Comparison of ENCODE assay signal across 8 mouse cellular contexts in the genomic region with DNA sequence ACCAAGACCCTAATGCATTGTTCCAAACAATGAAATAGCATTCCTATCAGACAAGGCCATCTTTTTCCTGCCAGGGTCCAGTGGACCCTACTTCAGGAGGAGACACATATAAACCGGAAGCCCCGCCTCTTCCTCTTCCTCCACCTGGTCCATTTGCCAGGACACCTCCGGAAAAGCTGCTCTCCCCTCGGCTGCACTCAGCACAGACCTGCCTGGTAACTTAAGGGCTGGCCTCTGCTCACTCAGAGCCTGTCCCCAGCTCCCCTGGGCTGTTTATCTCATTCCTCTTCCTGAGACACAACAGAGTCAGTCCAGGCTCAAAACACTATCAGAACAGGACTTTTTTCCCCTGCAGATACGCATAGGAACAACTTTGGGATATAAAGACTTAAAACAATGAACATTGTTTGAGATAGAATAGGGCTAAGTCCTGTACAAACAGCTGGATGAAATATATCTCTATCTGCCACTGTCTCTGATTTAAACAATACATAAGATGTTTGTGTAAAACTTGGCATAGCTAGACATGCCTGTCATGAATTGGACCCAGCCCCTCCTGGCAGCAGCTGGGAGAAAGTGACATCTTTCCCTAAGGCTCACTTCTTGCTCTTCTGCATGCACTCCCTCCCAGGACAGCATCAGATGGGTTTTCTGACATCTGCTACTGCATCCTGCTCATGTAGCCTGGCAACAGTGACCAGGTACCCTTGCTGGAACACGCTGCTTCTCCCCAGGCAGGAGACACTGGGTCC.
DNase-seq lines count a peak whose midpoint lies in the region; ATAC-seq and TF ChIP-seq lines count a peak whose summit lies in the region.

No protein-coding gene starts in this region.

- peak; percentile 64 for DNase-seq in adrenal gland, adult 2 months
- DNase-seq in embryonic facial prominence, embryonic 14.5 days (ENCODE audit: low spot score): peak; percentile 58
- no peak for DNase-seq in hindbrain, postnatal 0 days (ENCODE audit: low spot score)
- peak; percentile 10 for DNase-seq in yolk sac, embryonic 10.5 days (ENCODE audit: low spot score)
- DNase-seq in forebrain, embryonic 14.5 days (ENCODE audit: low spot score): no peak
- DNase-seq in thymus, adult 2 months: no peak
- no peak for DNase-seq in ovary, postnatal 36 days (ENCODE audit: low spot score)

- TF ChIP-seq CTCF in hindbrain, postnatal 0 days (IDR thresholded peaks at IDR 0.05; ENCODE audit: low read depth): no peak
- no peak for TF ChIP-seq CTCF in thymus, adult 2 months (IDR thresholded peaks at IDR 0.05; ENCODE audit: borderline replicate concordance, control insufficient read depth, extremely low read depth, insufficient read depth, low read length, poor library complexity)

- ATAC-seq in embryonic facial prominence, embryonic 14.5 days (ENCODE audit: low read depth): no peak
- ATAC-seq in hindbrain, postnatal 0 days: no peak
- peak; percentile 51; the same call in 1 of the 2 replicates for ATAC-seq in liver, embryonic 12.5 days
- no peak for ATAC-seq in forebrain, embryonic 14.5 days

- no peak overlapping the region for H3K4me3 ChIP-seq in embryonic facial prominence, embryonic 14.5 days (ENCODE audit: low read depth, low read length)
- H3K4me3 ChIP-seq in hindbrain, postnatal 0 days (ENCODE audit: low read length): no peak overlapping the region
- H3K4me3 ChIP-seq in liver, embryonic 12.5 days: no peak overlapping the region
- no peak overlapping the region for H3K4me3 ChIP-seq in forebrain, embryonic 14.5 days (ENCODE audit: low read depth, low read length)
- no peak overlapping the region for H3K4me3 ChIP-seq in thymus, adult 2 months (ENCODE audit: control insufficient read depth, insufficient read depth, low read length)

- H3K9me3 ChIP-seq in embryonic facial prominence, embryonic 14.5 days (ENCODE audit: control insufficient read depth, low read length): no peaks in the 10 kb centered on the region
- no peaks in the 10 kb centered on the region for H3K9me3 ChIP-seq in hindbrain, postnatal 0 days (ENCODE audit: low read length)
- H3K9me3 ChIP-seq in liver, embryonic 12.5 days (replicated peaks): no peaks in the 10 kb centered on the region
- no peaks in the 10 kb centered on the region for H3K9me3 ChIP-seq in forebrain, embryonic 14.5 days (replicated peaks; ENCODE audit: control insufficient read depth, low read length)

- WGBS in embryonic facial prominence, embryonic 14.5 days: 69% methylated on average over 6 of the region's 6 CpGs
- WGBS in hindbrain, postnatal 0 days: 75% methylated on average over 6 of the region's 6 CpGs
- WGBS in liver, embryonic 12.5 days (ENCODE audit: insufficient replicate concordance): 18% methylated on average over 6 of the region's 6 CpGs
- 76% methylated on average over 6 of the region's 6 CpGs for WGBS in forebrain, embryonic 14.5 days
- WGBS in thymus, adult 2 months: 41% methylated on average over 6 of the region's 6 CpGs

- no peaks in the 10 kb centered on the region for H3K36me3 ChIP-seq in embryonic facial prominence, embryonic 14.5 days (ENCODE audit: control insufficient read depth, insufficient read depth, low read length)
- no peaks in the 10 kb centered on the region for H3K36me3 ChIP-seq in hindbrain, postnatal 0 days (ENCODE audit: insufficient read depth, low read length)
- no peaks in the 10 kb centered on the region for H3K36me3 ChIP-seq in liver, embryonic 12.5 days
- H3K36me3 ChIP-seq in forebrain, embryonic 14.5 days (ENCODE audit: control insufficient read depth, insufficient read depth, low read length): no peaks in the 10 kb centered on the region
- H3K36me3 ChIP-seq in thymus, adult 2 months (ENCODE audit: control insufficient read depth, insufficient read depth, low read length): no peaks in the 10 kb centered on the region

- no peak for TF ChIP-seq POLR2A in thymus, adult 2 months (IDR thresholded peaks at IDR 0.05; ENCODE audit: control insufficient read depth, extremely low read depth, insufficient read depth, low read length, poor library complexity)

- H3K4me2 ChIP-seq in embryonic facial prominence, embryonic 14.5 days (ENCODE audit: low read depth, low read length): no peak overlapping the region
- no peak overlapping the region for H3K4me2 ChIP-seq in hindbrain, postnatal 0 days (ENCODE audit: low read depth, low read length)
- no peak overlapping the region for H3K4me2 ChIP-seq in liver, embryonic 12.5 days
- H3K4me2 ChIP-seq in forebrain, embryonic 14.5 days (ENCODE audit: low read length): no peak overlapping the region

- no peaks in the 10 kb centered on the region; the same call in 1 of the 2 replicates for H3K4me1 ChIP-seq in embryonic facial prominence, embryonic 14.5 days (ENCODE audit: control insufficient read depth, insufficient read depth, low read length)
- no peaks in the 10 kb centered on the region for H3K4me1 ChIP-seq in hindbrain, postnatal 0 days (ENCODE audit: insufficient read depth, low read length)
- peaks cover 5% of the 10 kb centered on the region; the same call in 1 of the 2 replicates for H3K4me1 ChIP-seq in liver, embryonic 12.5 days
- no peaks in the 10 kb centered on the region for H3K4me1 ChIP-seq in forebrain, embryonic 14.5 days (ENCODE audit: control insufficient read depth, insufficient read depth, low read length)
- no peaks in the 10 kb centered on the region for H3K4me1 ChIP-seq in thymus, adult 2 months (replicated peaks; ENCODE audit: control insufficient read depth, insufficient read depth, low read length)

- no peaks in the 10 kb centered on the region for H3K27me3 ChIP-seq in embryonic facial prominence, embryonic 14.5 days (replicated peaks; ENCODE audit: control insufficient read depth, insufficient read depth, low read length)
- H3K27me3 ChIP-seq in hindbrain, postnatal 0 days (ENCODE audit: insufficient read depth, low read length): no peaks in the 10 kb centered on the region
- H3K27me3 ChIP-seq in liver, embryonic 12.5 days (replicated peaks): no peaks in the 10 kb centered on the region
- H3K27me3 ChIP-seq in forebrain, embryonic 14.5 days (replicated peaks; ENCODE audit: control insufficient read depth, insufficient read depth, low read length): no peaks in the 10 kb centered on the region
- H3K27me3 ChIP-seq in thymus, adult 2 months (ENCODE audit: control insufficient read depth, insufficient read depth, low read length): no peaks in the 10 kb centered on the region

- H3K27ac ChIP-seq in embryonic facial prominence, embryonic 14.5 days (replicated peaks; ENCODE audit: low read depth, low read length): peak overlapping the region; percentile 30
- peak overlapping the region; percentile 27; the same call in 1 of the 2 replicates for H3K27ac ChIP-seq in hindbrain, postnatal 0 days
- H3K27ac ChIP-seq in liver, embryonic 12.5 days: no peak overlapping the region
- H3K27ac ChIP-seq in forebrain, embryonic 14.5 days (ENCODE audit: low read depth, low read length): no peak overlapping the region
- no peak overlapping the region for H3K27ac ChIP-seq in thymus, adult 2 months (ENCODE audit: control insufficient read depth, insufficient read depth, low read length)

- H3K9ac ChIP-seq in embryonic facial prominence, embryonic 14.5 days (ENCODE audit: low read depth, low read length): no peak overlapping the region
- H3K9ac ChIP-seq in hindbrain, postnatal 0 days (replicated peaks; ENCODE audit: low read length): no peak overlapping the region
- no peak overlapping the region for H3K9ac ChIP-seq in liver, embryonic 12.5 days
- no peak overlapping the region for H3K9ac ChIP-seq in forebrain, embryonic 14.5 days (ENCODE audit: low read length)

Comparison
In these comparisons a context has a peak if more than half of its experiments do, and no peak if none do; other contexts are left out.
1. DNase-seq: peak in adrenal gland, adult 2 months (single experiment), embryonic facial prominence, embryonic 14.5 days (single experiment) and yolk sac, embryonic 10.5 days (single experiment); none in hindbrain, postnatal 0 days (single experiment), forebrain, embryonic 14.5 days (single experiment), thymus, adult 2 months (single experiment) and ovary, postnatal 36 days (single experiment).
2. H3K27ac ChIP-seq: peak in embryonic facial prominence, embryonic 14.5 days (single experiment) and hindbrain, postnatal 0 days (single experiment); none in liver, embryonic 12.5 days (single experiment), forebrain, embryonic 14.5 days (single experiment) and thymus, adult 2 months (single experiment).